Mouse (Mus musculus) left cerebral cortex, postnatal 36 days (tissue): ENCODE measurements around the gene CN725425. TPM values are rescaled to one million over a fixed set of nuclear protein-coding genes. Genes with fewer than 3 reads are reported as not detected.

Experiments
- DNase-seq, 2 experiments: peaks; one replicate each; pipeline ENCODE4 v3.0.0; 2021 to 2022; ENCODE audit warnings: low spot score in 2 of 2, mixed read lengths in 1 of 2
- intact Hi-C: fragments of 180-260 bp; cut with DNase I; formaldehyde crosslinking; loops from one replicate; pipeline ENCODE4 v1.15.1; 2025
- total RNA-seq, 2 experiments: library from RNA; stranded (reverse); gene quantifications; 2 replicates each; pipeline ENCODE4 v1.2.3; 2021

The CN725425 gene
- total RNA-seq, 2 experiments from 2014 or later, result not detected

GRCm38 (mm10) chr15:91301366-91301765 is 102.1 kb downstream of the CN725425 start:
- DNase-seq, result peak; percentile 85 to 90
- intact Hi-C loops, result loop anchor here (2.0 to 10.0 kb wide), 5 partner anchors 137 to 451 kb away; no protein-coding TSS in a partner anchor

- DNase-seq, result peak in 1 of 2 experiments; percentile 43
- intact Hi-C loops, result loop anchor here (5.0 to 10.0 kb wide), 4 partner anchors 140 to 448 kb away; no protein-coding TSS in a partner anchor
Observed at GRCm38 (mm10) chr15:91304296-91304852, 105.1 kb downstream of the CN725425 start.

Other genes with a start within 250 kb of the CN725425 start
- 100 to 1,000 TPM; 120 to 130 TPM for gene Kif21a, start 149.5 kb upstream of the CN725425 start, total RNA-seq
- 10 to 100 TPM; 28.4 to 33.3 TPM for gene Abcd2, start 7.7 kb upstream of the CN725425 start, total RNA-seq